Mouse (Mus musculus) C2C12 (cell line): ENCODE data around the gene Zfp663.

Source experiments
- CEBPB ChIP-seq: IDR thresholded peaks from one replicate; pipeline ENCODE4 v1.6.1; 2011; ENCODE audit warnings: low read depth, mild to moderate bottlenecking, control low read depth, moderate library complexity
- MYOG ChIP-seq: IDR thresholded peaks from one replicate; pipeline ENCODE4 v1.6.1; 2011; ENCODE audit not compliant: control insufficient read depth, insufficient read length; ENCODE audit errors: extremely low read depth

DNA sequence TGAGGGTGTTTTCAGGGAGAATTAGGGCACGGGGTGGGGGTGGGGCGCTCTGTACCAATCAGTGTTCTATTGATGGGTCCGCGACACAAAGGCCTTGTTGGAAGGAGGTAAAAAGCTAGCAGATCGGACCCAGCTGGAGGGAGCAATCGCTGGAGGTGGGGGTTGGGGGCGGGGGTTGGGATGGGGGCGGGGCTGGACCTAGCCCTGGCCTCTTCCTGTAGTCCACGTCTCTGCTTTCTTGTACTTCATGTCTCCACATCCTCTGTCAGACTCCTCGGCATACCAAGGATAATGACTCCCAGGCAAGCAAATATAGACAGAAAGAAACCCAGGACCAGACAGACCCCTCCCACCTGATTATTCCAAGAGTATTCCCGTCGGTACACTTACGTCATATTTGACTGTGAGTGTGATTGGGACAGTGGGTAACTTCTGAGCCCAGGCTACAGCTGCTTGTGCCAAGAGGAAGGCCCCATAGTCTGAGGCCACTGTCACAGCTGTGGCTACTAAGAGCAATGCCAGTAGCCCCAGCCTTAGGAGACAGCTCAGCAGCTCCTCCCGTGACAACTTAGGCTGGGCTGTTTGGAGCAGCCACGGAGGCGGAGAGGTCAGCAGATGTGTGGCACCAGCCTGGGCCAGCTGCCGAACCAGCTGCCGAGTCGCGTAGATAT is 28.4 kb upstream of the Zfp663 start:
- TF ChIP-seq MYOG (no peak), CEBPB (no peak)
